Mouse (Mus musculus) left cerebral cortex, postnatal 4 days (tissue): ENCODE data around the gene Gas2. TPM values are rescaled to one million over a fixed set of nuclear protein-coding genes. Genes with fewer than 3 reads are reported as not detected.

Source experiments
- DNase-seq: peaks from one replicate; pipeline ENCODE4 v3.0.0-alpha.2; 2022
- intact Hi-C: fragments of 180-260 bp; cut with DNase I; formaldehyde crosslinking; loops from one replicate; pipeline ENCODE4 v1.15.1; 2025
- total RNA-seq, 2 experiments: library from RNA; stranded (reverse); gene quantifications; 2 replicates each; pipeline ENCODE4 v1.2.3; 2021

Gene Gas2
- total RNA-seq, result 10 to 100 TPM; 10.5 to 13.5 TPM

GRCm38 (mm10) chr7:51861250-51862096 lies at the start of gene Gas2:
TSS of gene Gas2 (plus strand) at chr7:51862015.
- DNase-seq, result peak; percentile 92
- intact Hi-C loops, result no loop called here

GRCm38 (mm10) chr7:51815473-51816282 lies 46.1 kb upstream of the Gas2 start:
- intact Hi-C loops, result loop anchor here (2.0 kb wide), 1 partner anchor 195 kb away; no protein-coding TSS in a partner anchor

DNA sequence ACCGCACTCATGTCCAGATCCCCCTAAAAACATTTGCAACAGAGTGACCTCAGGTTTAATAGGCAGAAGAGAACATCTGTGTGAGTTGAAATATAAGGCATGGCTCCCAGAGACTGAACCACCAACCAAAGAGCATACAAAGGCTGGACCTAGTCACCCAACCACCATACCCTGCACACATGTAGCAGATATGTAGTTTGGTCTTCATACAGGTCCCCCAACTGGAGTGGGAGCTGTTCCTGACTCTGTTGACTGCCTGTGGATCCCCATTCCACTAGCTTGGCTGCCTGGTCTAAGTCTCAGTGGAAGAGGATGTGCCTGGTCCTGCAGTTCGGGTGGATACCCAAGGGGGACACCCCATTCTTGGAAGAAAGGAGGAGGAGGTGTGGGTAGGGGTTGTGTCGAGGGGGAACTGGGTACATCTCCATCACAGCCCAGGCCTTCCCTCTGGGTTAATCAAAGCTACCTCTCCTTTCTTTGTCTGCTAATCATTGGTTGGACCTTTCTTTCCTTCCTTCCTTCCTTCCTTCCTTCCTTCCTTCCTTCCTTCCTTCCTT lies 45.5 kb upstream of the Gas2 start:
- intact Hi-C loops, result loop anchor here (2.0 kb wide), 1 partner anchor 196 kb away; no protein-coding TSS in a partner anchor
- DNase-seq, result no peak

More at GRCm38 (mm10) chr7:51815473-51816282, 46.1 kb upstream of the Gas2 start:
- no peak for DNase-seq

DNA sequence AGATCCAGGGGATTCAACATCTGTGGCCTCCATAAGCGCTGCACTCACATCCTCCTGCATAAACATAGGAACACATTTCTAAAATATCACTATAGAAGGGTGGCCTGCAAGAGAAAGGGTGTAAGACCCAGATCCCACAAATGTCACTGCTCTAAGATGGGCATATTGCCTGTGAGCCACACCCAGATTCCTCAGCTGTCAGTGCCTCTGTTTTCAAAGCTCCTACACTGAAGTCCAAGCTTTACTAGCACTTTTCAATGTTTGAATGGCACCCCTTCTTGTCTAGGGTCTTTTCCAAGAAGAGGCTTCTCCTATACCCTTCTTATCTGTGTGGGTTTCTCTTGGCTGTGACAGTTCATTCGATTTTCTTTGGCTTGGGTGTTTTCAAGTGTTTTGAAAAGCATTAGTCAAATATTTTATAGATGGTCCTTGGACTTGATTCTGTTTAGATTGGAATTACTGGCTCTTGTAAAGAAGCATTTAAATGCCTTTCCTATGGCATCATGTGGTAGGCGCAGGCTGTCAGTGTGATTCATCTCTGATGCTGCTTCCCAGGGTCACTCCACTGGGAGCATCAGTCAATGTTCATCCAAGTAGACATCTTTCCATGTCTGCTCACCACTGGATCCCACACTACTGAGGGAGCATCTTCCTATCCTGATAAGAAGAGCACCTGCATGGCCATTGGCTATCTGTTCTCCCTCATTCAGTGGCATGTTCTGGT lies 43.4 kb upstream of the Gas2 start:
- DNase-seq, result no peak
- intact Hi-C loops, result no loop called here

- intact Hi-C loops, result no loop called here
- peak; percentile 10 for DNase-seq
These were observed 41.9 kb upstream of the Gas2 start for GRCm38 (mm10) chr7:51819891-51820290.

DNA sequence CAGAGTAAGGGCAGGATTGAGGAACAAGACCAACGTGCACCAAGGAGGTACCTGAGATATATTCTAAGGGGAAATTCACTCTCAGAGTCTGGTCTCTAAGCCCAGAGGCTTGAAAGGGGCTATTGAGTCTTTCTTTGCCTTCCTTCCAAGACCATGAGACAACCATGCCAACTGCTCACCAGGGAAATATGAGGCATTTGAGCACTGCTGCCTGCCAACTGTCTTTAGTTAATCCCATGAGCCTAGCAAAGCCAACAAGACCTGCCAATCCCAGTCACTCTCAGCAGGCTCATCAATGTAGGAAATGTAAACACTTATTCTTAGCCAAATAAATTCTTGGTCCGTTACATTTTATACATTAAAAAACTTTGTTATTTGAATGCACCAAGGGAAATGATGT lies 40.3 kb upstream of the Gas2 start:
- intact Hi-C loops, result no loop called here

DNA sequence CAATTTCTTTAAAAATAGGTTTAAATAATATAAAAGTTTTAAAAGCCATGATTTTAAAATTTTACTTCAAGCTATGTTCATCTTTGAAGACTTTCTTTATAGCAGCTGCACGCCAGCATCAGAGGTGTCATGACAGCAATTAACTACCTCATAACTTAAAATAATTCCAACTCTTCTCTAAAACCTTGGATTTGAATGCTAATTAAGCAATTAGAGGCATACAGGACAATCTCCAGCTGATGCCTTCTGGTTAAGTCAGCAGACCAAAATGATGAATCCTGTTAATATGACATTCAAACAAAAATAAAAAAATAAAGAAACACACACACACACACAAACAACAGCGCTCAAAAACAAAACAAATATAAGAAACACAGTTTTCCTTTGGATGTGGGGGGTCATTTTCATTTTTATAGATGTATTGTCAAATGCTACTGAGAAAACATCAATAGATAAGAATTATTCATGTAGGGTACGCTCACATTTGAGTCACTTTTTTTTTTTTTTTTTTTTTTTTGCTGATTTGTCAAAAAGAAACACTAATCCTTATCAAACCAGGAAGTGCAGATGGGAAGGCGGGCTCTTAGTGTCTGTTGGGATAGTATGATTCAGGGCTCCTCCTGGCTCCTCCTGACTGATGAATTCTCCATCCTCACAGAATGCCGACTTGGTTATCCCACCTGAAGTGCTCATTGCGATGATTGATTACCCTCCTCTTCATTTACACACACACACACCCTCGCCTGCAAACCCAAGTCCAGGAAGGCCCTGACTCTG lies 38.1 kb upstream of the Gas2 start:
- DNase-seq, result no peak

More for the DNA sequence above, 40.3 kb upstream of the Gas2 start:
- peak; percentile 68 for DNase-seq

GRCm38 (mm10) chr7:51831917-51832316 lies 29.9 kb upstream of the Gas2 start:
- peak; percentile 58 for DNase-seq
- intact Hi-C loops, result no loop called here

More for the DNA sequence above, 38.1 kb upstream of the Gas2 start:
- intact Hi-C loops, result no loop called here

- no peak for DNase-seq
- intact Hi-C loops, result no loop called here
These were observed 21.3 kb upstream of the Gas2 start for GRCm38 (mm10) chr7:51840515-51840914.

DNA sequence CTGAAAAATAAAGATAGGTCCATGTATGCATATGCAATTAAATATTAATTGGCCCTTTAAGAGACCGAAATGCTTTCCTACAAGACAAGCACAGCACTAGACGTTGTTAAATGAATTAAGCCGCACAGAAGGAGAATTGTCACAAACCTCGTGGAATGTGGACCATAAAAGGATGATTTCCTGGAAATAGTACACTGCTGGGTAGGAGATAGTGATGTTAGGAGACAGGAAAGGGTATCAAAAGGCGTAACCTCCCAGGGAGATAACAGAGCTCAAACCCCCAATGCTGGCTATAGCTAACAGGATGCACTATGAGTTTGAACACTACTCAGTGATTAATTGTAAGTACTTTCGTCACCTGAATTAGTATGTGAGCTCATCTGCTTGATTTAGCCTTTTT lies 10.9 kb upstream of the Gas2 start:
- DNase-seq, result no peak
- intact Hi-C loops, result no loop called here

- intact Hi-C loops, result no loop called here
- no peak for DNase-seq
These were observed 9.8 kb upstream of the Gas2 start for GRCm38 (mm10) chr7:51851890-51852507.

- peak; percentile 97 for DNase-seq
- intact Hi-C loops, result no loop called here
These were observed 280 bp downstream of the Gas2 start, which contains the start of gene Fancf for GRCm38 (mm10) chr7:51862097-51862492. TSS of gene Fancf (minus strand) at chr7:51862267.

DNA sequence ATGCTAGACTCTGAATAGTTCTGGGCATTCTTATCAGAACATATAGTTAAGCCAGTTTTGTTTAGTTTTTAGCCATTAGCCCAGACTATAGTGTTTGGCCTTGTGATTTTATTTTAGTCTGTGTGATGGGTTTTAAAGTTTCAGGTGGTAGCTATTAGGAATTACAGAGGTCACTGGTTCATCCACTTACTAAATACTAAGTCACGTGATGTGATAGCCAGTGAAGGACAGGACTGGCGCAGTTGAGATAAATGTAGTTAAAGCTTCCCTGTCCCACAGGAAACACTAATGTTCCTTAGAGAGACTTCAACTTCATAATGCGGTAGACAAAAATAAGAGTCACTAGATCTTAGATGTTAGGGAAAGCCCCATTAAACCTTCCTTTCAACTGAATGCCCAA lies 1.0 kb downstream of the Gas2 start:
- DNase-seq, result no peak
- intact Hi-C loops, result no loop called here

DNA sequence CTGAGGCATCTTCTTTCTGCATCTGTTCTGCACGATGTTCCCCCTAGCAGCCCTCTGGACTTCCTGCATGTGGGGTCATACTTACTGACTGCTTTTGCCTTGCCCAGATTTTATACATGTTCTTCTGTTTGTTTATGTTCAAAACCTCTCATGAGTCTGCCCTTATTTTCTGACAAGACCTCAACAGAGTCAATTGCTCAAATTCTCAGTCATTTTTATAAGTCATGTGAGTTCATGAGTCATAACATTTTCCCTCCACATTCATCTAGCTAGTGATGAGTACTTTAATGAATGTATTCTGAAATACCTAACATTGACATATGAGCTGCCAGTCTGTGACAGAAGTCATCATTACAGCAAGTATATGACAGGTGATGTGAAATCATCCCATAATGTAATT lies 3.5 kb downstream of the Gas2 start:
- intact Hi-C loops, result no loop called here
- DNase-seq, result no peak

DNA sequence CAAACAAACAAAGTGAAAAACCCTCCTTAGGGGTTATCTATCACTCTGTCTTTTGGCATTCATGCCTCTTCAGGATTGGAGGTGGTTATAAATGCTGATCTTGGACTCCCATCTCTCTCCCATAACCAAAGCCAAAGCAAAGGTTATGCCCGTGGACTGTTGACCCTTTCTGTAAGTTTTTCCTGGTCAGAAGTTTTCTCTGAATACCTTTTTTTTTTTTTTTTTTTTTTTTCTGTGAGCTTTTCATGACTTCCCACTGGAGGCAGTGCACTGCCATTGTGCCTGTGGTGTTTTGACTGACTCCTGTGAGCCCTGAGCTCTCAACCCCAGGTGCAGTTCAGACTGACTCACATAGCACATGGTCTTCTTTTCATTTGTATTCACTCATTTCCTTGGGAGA lies 6.2 kb downstream of the Gas2 start:
- no peak for DNase-seq
- intact Hi-C loops, result no loop called here

GRCm38 (mm10) chr7:51872041-51872440 lies 10.2 kb downstream of the Gas2 start:
- intact Hi-C loops, result no loop called here
- DNase-seq, result no peak

GRCm38 (mm10) chr7:51872597-51872996 lies 10.8 kb downstream of the Gas2 start:
- intact Hi-C loops, result no loop called here
- DNase-seq, result no peak

- no peak for DNase-seq
- intact Hi-C loops, result loop anchor here (5.0 kb wide), 1 partner anchor 96 kb away; no protein-coding TSS in a partner anchor
These were observed 14.5 kb downstream of the Gas2 start for GRCm38 (mm10) chr7:51876316-51876715.

GRCm38 (mm10) chr7:51878730-51879129 lies 16.9 kb downstream of the Gas2 start:
- DNase-seq, result no peak
- intact Hi-C loops, result loop anchor here (5.0 kb wide), 1 partner anchor 94 kb away; no protein-coding TSS in a partner anchor
